Mouse (Mus musculus): ENCODE results near the gene Col3a1.

- TF ChIP-seq CTCF (conservative IDR thresholded peaks at IDR 0.05; ENCODE audit: low read length) (no peak), NANOG (IDR thresholded peaks at IDR 0.05; ENCODE audit: borderline replicate concordance, low read length) (no peak)
Measured at GRCm38 (mm10) chr1:45365427-45365826, 54.1 kb downstream of the Col3a1 start.

Data from E14TG2a.4 (cell line).